Mouse (Mus musculus) MEL (cell line): ENCODE results near the gene Ano8.

Source experiments
- CTCF ChIP-seq, 3 experiments: IDR thresholded peaks in 2 of 3; conservative IDR thresholded peaks in 1 of 3; 2 replicates each; pipeline ENCODE4 v1.5.1; 2011 to 2012; ENCODE audit warnings: low read length in 3 of 3, low read depth in 2 of 3, mild to moderate bottlenecking in 2 of 3, improper control_type of control experiment in 1 of 3, inconsistent platforms in 1 of 3, mixed read lengths in 1 of 3, moderate library complexity in 1 of 3; ENCODE audit not compliant: control insufficient read depth in 1 of 3, insufficient read depth in 1 of 3, poor library complexity in 1 of 3, severe bottlenecking in 1 of 3
- E2F4 ChIP-seq: IDR thresholded peaks from 2 replicates; pipeline ENCODE4 v1.6.1; 2011; ENCODE audit warnings: low read depth, low read length, improper control_type of control experiment, borderline replicate concordance
- EP300 ChIP-seq, 2 experiments: IDR thresholded peaks; 2 replicates each; pipeline ENCODE4 v1.6.1; 2011; ENCODE audit warnings: improper control_type of control experiment in 2 of 2, low read length in 2 of 2, low read depth in 1 of 2, mild to moderate bottlenecking in 1 of 2
- GABPA ChIP-seq: IDR thresholded peaks from 2 replicates; pipeline ENCODE4 v1.6.1; 2012; ENCODE audit warnings: low read depth, mild to moderate bottlenecking, inconsistent platforms, low read length, improper control_type of control experiment, moderate library complexity
- HCFC1 ChIP-seq: IDR thresholded peaks from 2 replicates; pipeline ENCODE4 v1.6.1; 2012; ENCODE audit warnings: low read depth, mild to moderate bottlenecking, inconsistent platforms, low read length, improper control_type of control experiment, moderate library complexity
- JUND ChIP-seq: IDR thresholded peaks from 2 replicates; pipeline ENCODE4 v1.6.1; 2011; ENCODE audit warnings: low read depth, mild to moderate bottlenecking, improper control_type of control experiment, low read length
- KAT2A ChIP-seq: conservative IDR thresholded peaks from 2 replicates; pipeline ENCODE4 v1.6.1; 2012; ENCODE audit warnings: low read depth, low read length, improper control_type of control experiment, inconsistent platforms
- NELFE ChIP-seq: IDR thresholded peaks from 2 replicates; pipeline ENCODE4 v1.6.1; 2011; ENCODE audit warnings: low read depth, low read length, improper control_type of control experiment
- POLR2A ChIP-seq, 2 experiments: IDR thresholded peaks; 2 replicates each; pipeline ENCODE4 v1.6.1; 2011 to 2012; ENCODE audit warnings: low read length in 2 of 2, mild to moderate bottlenecking in 2 of 2, control low read depth in 1 of 2, improper control_type of control experiment in 1 of 2, low read depth in 1 of 2, moderate library complexity in 1 of 2; ENCODE audit not compliant: control insufficient read depth in 1 of 2, insufficient read depth in 1 of 2, poor library complexity in 1 of 2
- POLR2AphosphoS2 ChIP-seq: IDR thresholded peaks from 2 replicates; pipeline ENCODE4 v1.6.1; 2011; ENCODE audit warnings: low read length, improper control_type of control experiment
- SIN3A ChIP-seq: IDR thresholded peaks from 2 replicates; pipeline ENCODE4 v1.6.1; 2012; ENCODE audit warnings: low read length, improper control_type of control experiment, inconsistent platforms
- TCF12 ChIP-seq: IDR thresholded peaks from 2 replicates; pipeline ENCODE4 v1.6.1; 2014; ENCODE audit warnings: low read depth, mild to moderate bottlenecking, inconsistent platforms, low read length, improper control_type of control experiment, moderate library complexity
- UBTF ChIP-seq: IDR thresholded peaks from 2 replicates; pipeline ENCODE4 v1.6.1; 2012; ENCODE audit warnings: low read depth, mild to moderate bottlenecking, inconsistent platforms, low read length, improper control_type of control experiment, moderate library complexity, borderline replicate concordance; ENCODE audit not compliant: insufficient read depth
- USF1 ChIP-seq: IDR thresholded peaks from 2 replicates; pipeline ENCODE4 v1.6.1; 2014; ENCODE audit warnings: low read depth, mild to moderate bottlenecking, inconsistent platforms, low read length, improper control_type of control experiment, moderate library complexity

GRCm38 (mm10) chr8:71515043-71515442, 29.3 kb upstream of the Ano8 start:
- TF ChIP-seq POLR2A (IDR thresholded peaks at IDR 0.05; ENCODE audit: control insufficient read depth in 1 of 2, insufficient read depth in 1 of 2, low read depth in 1 of 2, low read length in 2 of 2, poor library complexity in 1 of 2), result no peak
- no peak for TF ChIP-seq USF1
- no peak for TF ChIP-seq POLR2AphosphoS2
- TF ChIP-seq JUND, result no peak
- TF ChIP-seq HCFC1, result no peak
- no peak for TF ChIP-seq E2F4
- no peak for TF ChIP-seq UBTF
- TF ChIP-seq CTCF (IDR thresholded peaks at IDR 0.05 in 2 of 3, conservative IDR thresholded peaks at IDR 0.05 in 1 of 3; ENCODE audit: control insufficient read depth in 1 of 3, insufficient read depth in 1 of 3, low read depth in 2 of 3, low read length in 3 of 3, poor library complexity in 1 of 3, severe bottlenecking in 1 of 3), result peak; percentile 33 to 46 (median 41)
- TF ChIP-seq TCF12, result no peak
- TF ChIP-seq EP300 (IDR thresholded peaks at IDR 0.05; ENCODE audit: low read depth in 1 of 2, low read length in 2 of 2), result no peak
- TF ChIP-seq NELFE, result no peak
- no peak for TF ChIP-seq KAT2A
- TF ChIP-seq GABPA, result no peak
- no peak for TF ChIP-seq SIN3A
